Mouse (Mus musculus) embryo, embryonic 11.5 days (tissue): Measurements from ENCODE around the gene Hist1h3b.

Experiments used
- DNase-seq: peaks from one replicate; pipeline ENCODE4 v3.0.0-alpha.2; 2012; ENCODE audit warnings: low read depth, low spot score

Gene Hist1h3b

DNA sequence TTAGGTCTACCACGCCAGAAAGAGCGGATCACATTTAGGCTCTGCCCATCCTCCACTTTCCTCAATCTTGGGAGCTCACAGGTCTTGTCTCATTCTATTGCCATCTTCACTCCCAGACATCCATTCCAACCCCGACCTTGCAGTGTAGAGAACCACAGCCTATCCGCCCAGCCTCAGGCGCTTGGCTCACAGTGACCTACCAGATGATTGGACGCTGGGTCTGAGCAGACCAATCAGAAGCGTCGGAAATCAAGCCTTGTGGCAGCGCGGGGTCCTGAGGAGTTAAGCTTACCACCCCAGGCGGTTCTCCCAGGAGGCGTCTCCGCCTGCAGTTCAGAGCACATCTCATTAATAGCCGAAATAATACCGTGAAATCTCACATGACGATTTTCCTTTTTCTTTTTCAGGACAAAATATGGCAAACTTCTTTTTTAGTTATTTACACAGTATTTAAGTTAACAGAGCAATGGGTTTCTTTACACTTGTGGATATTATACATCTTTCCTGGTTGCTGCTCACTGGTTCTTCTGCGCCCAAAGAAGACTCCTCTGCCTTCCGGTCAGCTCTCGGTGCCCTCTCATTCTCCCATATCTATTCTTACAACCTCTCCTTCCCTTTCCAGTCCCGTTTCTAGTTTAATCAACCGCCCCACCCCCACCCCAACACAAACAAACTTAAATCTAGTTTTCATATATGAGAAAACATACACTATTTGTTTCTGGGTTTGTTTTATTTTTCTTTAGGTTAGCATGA lies 20.7 kb downstream of the Hist1h3b start:
- peak; percentile 57 for DNase-seq

DNA sequence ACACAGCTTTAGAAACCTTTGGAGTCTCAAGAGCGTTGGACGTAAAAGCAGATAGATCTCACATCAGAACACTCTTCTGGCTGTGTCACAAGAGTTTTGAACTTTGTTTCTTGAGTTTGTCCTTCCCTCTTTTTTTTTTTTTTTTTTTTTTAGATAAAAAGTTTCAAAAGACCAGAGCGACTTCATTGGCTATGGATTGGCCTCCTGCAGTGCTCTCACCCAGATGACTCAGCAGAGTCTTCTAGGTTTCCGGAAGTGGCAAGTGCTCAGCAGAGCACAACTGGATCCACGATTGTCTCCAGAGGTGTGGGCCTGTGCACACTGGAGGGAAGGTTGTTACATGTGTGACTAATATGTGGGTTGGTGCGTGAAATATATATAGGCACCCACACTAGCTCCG lies 26.3 kb downstream of the Hist1h3b start:
- no peak for DNase-seq

DNA sequence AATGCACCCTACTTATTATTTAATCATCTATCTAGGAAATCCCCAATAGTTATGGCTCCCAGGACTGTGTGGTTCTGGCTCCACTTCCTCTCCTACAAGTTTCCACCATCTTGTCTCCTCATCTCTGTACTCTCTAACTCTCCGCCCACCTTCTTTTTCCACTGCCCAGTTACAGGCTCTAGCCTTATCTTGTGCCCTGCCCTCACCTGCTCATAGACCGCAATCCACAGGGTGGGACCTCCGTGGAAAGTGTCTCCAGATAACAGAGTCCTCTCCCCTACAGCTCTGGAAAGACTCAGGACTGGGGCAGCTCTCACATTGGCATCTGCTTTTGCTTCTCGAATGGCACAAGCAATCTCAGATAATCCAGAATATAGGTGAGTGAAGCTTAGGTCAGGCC lies 27.0 kb downstream of the Hist1h3b start:
- DNase-seq, result no peak

DNA sequence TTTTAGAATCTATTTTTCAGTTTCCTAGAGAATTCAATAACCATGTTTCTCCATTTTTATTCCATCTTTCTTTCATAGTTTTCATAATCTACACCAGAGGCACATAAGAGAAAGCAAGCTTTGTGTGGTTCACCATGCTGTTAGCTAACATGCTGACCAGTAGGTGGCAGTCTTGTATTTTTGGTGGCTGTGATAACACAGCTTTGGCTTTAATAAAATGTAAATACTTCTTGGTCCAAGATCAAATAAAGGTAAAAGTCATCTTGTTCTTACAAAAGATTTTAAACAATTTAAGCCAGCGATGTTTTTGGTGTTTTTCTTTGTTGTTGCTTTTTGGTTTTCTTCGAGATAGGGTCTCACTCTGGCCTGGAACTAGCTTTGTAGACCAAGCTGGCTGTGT lies 40.5 kb downstream of the Hist1h3b start:
- DNase-seq, result peak; percentile 51

DNA sequence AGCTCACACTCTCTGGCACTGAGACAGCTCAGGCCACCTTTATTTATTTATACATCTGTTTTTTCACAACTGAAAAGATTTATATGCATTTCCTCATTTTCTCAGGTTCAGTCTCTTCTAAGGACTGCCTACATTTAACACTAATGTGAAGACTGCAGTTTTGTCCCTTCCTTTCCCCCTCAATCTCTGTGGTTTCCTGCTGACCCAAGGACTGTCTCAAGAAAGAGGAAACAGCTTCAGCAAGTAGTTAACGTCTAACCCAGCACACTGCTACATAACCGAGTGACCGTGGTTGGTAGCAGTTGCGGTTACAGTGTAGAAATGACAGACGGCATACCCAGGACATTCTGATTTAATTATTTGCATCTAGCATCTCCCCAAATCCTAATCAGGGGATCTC lies 47.3 kb downstream of the Hist1h3b start:
- DNase-seq, result no peak
